Comparison of ENCODE assay signal across 9 mouse cellular contexts in genomic region chr11:120236114-120236437, GRCm38 (mm10). TPM values are rescaled to one million over a fixed set of nuclear protein-coding genes. Genes with fewer than 3 reads are reported as not detected.
A peak's percentile ranks its signal among the peaks of the same experiment; 100 is the strongest.
DNase-seq lines count a peak whose midpoint lies in the region; ATAC-seq lines count a peak whose summit lies in the region.
"Had no signal": no experiment of that assay in that cellular context is flagged by ENCODE, and none has a peak within 500 bp of the region (broad histone marks: within the 10 kb centered on the region; RNA-seq: fewer than 3 reads in every experiment).

No protein-coding gene starts in this region.

- H3K27ac ChIP-seq in kidney, embryonic 14.5 days (ENCODE audit: low read depth, low read length): peak overlapping the region; percentile 98
- H3K27ac ChIP-seq in brown adipose tissue, adult 24 weeks (replicated peaks; ENCODE audit: low read depth, low read length): peak overlapping the region; percentile 82
- H3K27ac ChIP-seq in hindbrain, embryonic 13.5 days: peak overlapping the region; percentile 100
- H3K27ac ChIP-seq in midbrain, embryonic 12.5 days (replicated peaks): peak overlapping the region; percentile 99

- peak overlapping the region; percentile 99 for H3K9ac ChIP-seq in kidney, embryonic 14.5 days (ENCODE audit: low read depth, low read length)
- peak overlapping the region; percentile 100 for H3K9ac ChIP-seq in hindbrain, embryonic 13.5 days
- H3K9ac ChIP-seq in midbrain, embryonic 12.5 days (replicated peaks): peak overlapping the region; percentile 100

- H3K27me3 ChIP-seq in kidney, embryonic 14.5 days (ENCODE audit: control insufficient read depth, insufficient read depth, low read length): no peaks in the 10 kb centered on the region
- no peaks in the 10 kb centered on the region for H3K27me3 ChIP-seq in hindbrain, embryonic 13.5 days
- no peaks in the 10 kb centered on the region for H3K27me3 ChIP-seq in midbrain, embryonic 12.5 days
- H3K27me3 ChIP-seq: Patski had no signal

- no peak for ATAC-seq in kidney, embryonic 14.5 days (ENCODE audit: low FRiP score, low TSS enrichment)
- ATAC-seq in hindbrain, embryonic 13.5 days (ENCODE audit: low FRiP score): no peak
- ATAC-seq in midbrain, embryonic 12.5 days (ENCODE audit: low FRiP score, low read depth): no peak
- no peak for ATAC-seq in cerebellum, adult (ENCODE audit: insufficient number of reproducible peaks, low FRiP score, low TSS enrichment)
- ATAC-seq: Patski had no signal

- no peak for DNase-seq in kidney, adult 11 months
- DNase-seq in natural killer cell, adult 2 months (ENCODE audit: low spot score in 2 of 2): no peak
- DNase-seq in retina, embryonic 14.5 days (ENCODE audit: low spot score): no peak

- H3K4me1 ChIP-seq in kidney, embryonic 14.5 days (ENCODE audit: control insufficient read depth, insufficient read depth, low read length): peaks cover 36% of the 10 kb centered on the region
- H3K4me1 ChIP-seq in brown adipose tissue, adult 24 weeks (ENCODE audit: control insufficient read depth, insufficient read depth, insufficient read length, low read length): peaks cover 19% of the 10 kb centered on the region
- H3K4me1 ChIP-seq in hindbrain, embryonic 13.5 days (replicated peaks): peaks cover 37% of the 10 kb centered on the region
- peaks cover 29% of the 10 kb centered on the region for H3K4me1 ChIP-seq in midbrain, embryonic 12.5 days

- H3K9me3 ChIP-seq in kidney, embryonic 14.5 days (ENCODE audit: control insufficient read depth, low read length): no peaks in the 10 kb centered on the region
- no peaks in the 10 kb centered on the region for H3K9me3 ChIP-seq in hindbrain, embryonic 13.5 days
- no peaks in the 10 kb centered on the region for H3K9me3 ChIP-seq in midbrain, embryonic 12.5 days

- peak overlapping the region; percentile 92 for H3K4me3 ChIP-seq in kidney, embryonic 14.5 days (ENCODE audit: low read length)
- peak overlapping the region; percentile 87 for H3K4me3 ChIP-seq in brown adipose tissue, adult 24 weeks (ENCODE audit: insufficient read depth, low read depth, low read length)
- H3K4me3 ChIP-seq in hindbrain, embryonic 13.5 days: peak overlapping the region; percentile 95
- H3K4me3 ChIP-seq in midbrain, embryonic 12.5 days: peak overlapping the region; percentile 97

- peak overlapping the region; percentile 98 for H3K4me2 ChIP-seq in kidney, embryonic 14.5 days (replicated peaks; ENCODE audit: low read depth, low read length)
- H3K4me2 ChIP-seq in hindbrain, embryonic 13.5 days: peak overlapping the region; percentile 99
- H3K4me2 ChIP-seq in midbrain, embryonic 12.5 days (replicated peaks): peak overlapping the region; percentile 90

- WGBS in kidney, embryonic 14.5 days: 2% methylated on average over 13 of the region's 13 CpGs
- WGBS in hindbrain, embryonic 13.5 days: 2% methylated on average over 12 of the region's 13 CpGs
- 4% methylated on average over 12 of the region's 13 CpGs for WGBS in midbrain, embryonic 12.5 days

- H3K36me3 ChIP-seq in kidney, embryonic 14.5 days (ENCODE audit: control insufficient read depth, insufficient read depth, low read length): peaks cover 6% of the 10 kb centered on the region; the same call in 1 of the 2 replicates
- peaks cover 8% of the 10 kb centered on the region for H3K36me3 ChIP-seq in hindbrain, embryonic 13.5 days
- peaks cover 7% of the 10 kb centered on the region; the same call in 1 of the 2 replicates for H3K36me3 ChIP-seq in midbrain, embryonic 12.5 days

RNA-seq across cellular contexts. Expression of gene Bahcc1, which starts 3.3 kb away (rescaled TPM):
- 20.3 and 27.2 TPM in 2 replicates for polyA plus RNA-seq in kidney, embryonic 14.5 days (2014; fragmentation: Nextera tagmentation; extraction: Ambion mirVana)
- polyA plus RNA-seq in brown adipose tissue, adult 24 weeks (2012; ENCODE audit: insufficient read depth, insufficient read length, missing spikeins): 5.7 and 5.9 TPM in 2 replicates
- 13.6 and 17.0 TPM in 2 replicates for polyA plus RNA-seq in hindbrain, embryonic 13.5 days (2015; fragmentation: Nextera tagmentation; extraction: Ambion mirVana)
- polyA plus RNA-seq in midbrain, embryonic 12.5 days (2016; fragmentation: Nextera tagmentation; extraction: Ambion mirVana): 25.1 and 26.1 TPM in 2 replicates
